Mouse (Mus musculus) liver, postnatal 0 days (tissue): ENCODE results near the gene Olfr533.

ENCODE experiments used
- CTCF ChIP-seq: sonication (generic); IDR thresholded peaks from 2 replicates; pipeline ENCODE4 v1.5.1; 2016; ENCODE audit warnings: antibody characterized with exemption, low read depth
- EP300 ChIP-seq: IDR thresholded peaks from 2 replicates; pipeline ENCODE4 v1.6.1; 2016; ENCODE audit warnings: antibody characterized with exemption, low read depth, mild to moderate bottlenecking

GRCm38 (mm10) chr7:140421539-140421938 is 41.6 kb upstream of the Olfr533 start, which contains the start of gene Olfr532:
- TF ChIP-seq EP300, result no peak
- TF ChIP-seq CTCF, result no peak
